Mouse (Mus musculus): ENCODE results near the gene Ergic1.

Gene Ergic1

DNA sequence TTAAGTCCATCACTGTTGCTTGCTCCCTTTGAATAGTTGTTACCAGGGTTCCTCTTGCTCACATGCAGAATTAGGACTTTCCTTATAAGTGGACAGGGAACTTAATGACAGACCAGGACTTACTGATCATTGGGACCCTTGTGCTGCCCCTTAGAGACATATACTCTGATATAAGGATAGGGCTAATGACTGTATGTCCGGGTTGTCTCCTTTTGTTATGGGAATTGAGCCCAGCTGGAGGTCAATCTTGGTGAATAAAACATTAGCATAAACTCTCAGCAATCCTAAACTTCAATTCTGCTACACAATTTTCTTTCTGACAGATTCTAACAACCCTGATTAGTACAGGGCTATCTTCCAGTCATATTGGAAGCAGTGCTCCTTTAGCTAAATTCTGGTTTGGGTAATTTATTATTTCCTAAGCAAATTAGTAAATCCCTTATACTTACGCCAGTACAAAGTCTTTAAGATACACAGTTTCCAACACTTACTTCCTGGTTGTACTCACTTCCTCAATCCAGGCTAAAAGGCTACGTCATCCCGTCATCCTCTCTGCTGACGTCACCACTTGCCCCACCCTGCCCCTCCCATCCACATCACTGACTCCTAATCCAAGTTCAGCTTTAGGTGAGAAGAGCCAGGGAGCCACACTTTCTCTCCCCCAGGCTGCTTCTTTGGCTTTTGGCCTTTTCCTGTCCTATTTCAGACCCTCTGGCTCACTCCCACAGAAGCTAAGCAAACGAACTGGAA is 23.4 kb upstream of the Ergic1 start:
- peak; percentile 50 for DNase-seq (ENCODE audit: low spot score)

DNA sequence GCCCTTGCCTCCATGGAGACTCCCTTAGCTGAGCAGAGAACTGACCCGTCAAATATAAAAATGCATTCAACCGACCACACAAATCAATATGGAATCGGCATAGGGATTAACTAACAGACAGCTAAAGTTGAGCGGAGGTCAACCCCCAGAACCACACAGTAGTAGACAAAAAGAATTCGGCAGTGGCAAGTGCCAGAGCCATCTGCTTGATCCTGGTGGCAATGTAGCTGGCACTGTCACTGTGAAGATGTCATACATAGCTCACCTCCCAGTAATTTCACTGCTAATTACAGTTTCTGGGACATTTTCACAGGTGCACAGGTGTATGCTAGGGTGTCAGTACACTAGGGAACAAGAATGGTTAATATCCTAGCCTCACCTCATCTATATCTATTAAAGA is 21.2 kb upstream of the Ergic1 start:
- DNase-seq (ENCODE audit: low spot score) = no peak

DNA sequence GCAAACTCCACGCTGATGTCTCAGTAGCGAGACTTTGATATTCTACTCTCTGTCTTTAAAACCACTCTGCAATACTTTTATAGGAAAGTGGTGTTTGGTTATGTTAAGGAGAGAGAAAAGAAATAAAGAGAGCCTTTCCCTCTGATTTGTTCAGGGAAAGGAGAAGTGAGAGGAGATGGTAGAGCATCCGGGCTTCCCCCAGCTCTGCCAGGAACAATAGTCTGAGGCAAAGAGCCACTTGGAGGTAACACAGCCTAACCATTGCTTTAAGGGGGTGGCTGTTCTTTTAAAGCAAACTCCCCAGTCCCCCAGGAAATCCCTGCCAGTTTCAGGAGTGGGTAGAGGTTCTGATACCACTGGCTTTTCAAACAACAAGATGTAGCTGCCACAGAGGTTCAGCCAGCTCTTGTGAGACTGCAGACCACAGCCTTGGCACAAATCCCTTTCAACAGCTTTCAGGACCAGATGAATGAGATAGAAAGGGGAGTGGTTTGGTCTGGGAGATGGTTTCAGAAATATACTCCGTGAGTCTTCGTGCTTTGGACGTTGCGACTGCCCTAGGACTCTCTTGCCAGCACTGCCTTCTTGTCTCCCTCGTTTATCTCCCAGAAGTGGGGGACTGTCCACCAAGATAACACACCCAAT is 16.8 kb upstream of the Ergic1 start:
- no peak for DNase-seq (ENCODE audit: low spot score)

DNA sequence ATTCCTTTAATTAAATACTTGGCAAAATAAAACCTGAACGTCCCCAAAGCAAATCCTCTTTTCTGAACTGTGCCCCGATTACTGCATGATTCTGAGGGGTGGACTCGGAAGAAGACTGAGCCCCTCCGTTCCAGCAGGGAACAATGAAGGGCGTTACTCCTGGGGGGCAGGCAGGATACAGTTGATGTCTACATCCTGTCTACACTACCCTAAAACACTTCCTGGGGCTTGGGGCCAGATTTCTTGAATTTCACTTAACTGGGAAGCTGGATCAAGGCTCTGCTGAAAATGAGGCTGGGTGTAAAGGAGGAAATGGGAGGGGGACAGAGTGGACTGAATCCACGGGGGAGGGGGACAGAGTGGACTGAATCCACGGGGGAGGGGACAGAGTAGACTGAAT is 13.5 kb upstream of the Ergic1 start:
- DNase-seq (ENCODE audit: low spot score) = peak; percentile 10

DNA sequence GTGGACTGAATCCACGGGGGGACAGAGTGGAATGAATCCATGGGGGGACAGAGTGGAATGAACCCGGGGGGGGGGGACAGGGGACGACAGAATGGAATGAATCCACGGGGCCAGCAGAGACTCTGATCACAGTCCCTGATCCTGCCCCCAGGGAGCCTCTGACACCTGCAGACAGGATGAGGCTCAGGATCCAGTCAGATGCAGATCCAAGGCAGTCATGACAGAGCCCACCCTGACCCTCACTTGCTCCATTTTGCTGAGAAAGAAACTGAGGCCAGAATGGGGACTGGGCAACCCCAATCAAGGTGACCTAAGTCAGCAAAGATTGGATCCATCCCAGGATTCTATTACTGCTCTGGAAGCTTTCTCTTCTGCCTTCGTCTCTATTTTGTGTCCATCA is 12.7 kb upstream of the Ergic1 start:
- DNase-seq (ENCODE audit: low spot score) = peak; percentile 26

DNA sequence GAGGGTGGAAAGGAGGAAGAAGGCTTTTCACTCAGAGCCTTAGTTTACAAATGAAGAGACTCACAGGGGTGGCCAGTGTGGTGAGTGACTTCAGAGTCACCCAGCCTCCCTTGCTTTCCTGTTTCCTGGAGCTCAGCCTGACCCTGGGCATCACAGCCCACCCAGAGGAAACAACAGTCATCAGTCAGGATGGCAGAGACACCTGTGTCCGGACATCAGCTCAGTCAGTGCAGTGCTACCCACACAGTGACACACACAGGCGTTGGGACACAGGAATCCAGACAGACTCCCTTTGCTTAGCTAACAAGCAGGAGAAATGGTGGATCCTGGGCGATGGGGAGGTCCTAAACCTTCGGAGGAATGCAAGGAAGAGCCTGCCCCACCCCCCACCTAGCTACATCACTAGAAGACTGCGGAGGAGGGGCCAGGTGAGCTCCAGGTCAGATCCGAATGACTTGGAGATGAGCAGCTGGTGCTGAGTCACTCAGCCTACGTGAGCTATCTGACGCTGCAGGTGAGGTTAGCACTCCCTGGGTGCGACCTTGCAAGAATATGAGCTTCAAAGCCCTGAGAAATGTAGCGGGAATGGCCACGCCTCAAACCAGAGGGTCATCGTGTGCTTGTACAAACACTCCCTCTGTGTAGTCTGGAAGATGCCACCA is 12.0 kb upstream of the Ergic1 start:
- DNase-seq (ENCODE audit: low spot score) = peak; percentile 13

DNA sequence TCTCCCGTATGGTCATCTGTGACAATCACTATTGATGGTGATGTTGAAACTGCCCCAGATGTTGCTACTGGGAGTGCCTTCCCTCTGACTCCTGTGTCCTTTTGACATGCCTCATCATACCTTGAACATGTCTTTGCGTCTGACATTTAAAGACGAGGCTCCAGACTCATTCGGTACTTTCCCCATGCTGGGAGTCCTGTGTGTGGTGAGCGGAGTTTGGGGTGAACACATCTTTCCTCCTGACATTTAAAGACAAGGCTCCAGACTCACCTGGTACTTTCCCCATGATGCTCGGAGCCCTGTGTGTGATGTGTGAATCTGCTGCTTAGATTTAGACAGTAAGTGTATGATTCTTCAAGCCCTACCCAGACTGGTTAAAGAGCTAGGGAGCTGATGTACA is 10.2 kb upstream of the Ergic1 start:
- no peak for DNase-seq (ENCODE audit: low spot score)

DNA sequence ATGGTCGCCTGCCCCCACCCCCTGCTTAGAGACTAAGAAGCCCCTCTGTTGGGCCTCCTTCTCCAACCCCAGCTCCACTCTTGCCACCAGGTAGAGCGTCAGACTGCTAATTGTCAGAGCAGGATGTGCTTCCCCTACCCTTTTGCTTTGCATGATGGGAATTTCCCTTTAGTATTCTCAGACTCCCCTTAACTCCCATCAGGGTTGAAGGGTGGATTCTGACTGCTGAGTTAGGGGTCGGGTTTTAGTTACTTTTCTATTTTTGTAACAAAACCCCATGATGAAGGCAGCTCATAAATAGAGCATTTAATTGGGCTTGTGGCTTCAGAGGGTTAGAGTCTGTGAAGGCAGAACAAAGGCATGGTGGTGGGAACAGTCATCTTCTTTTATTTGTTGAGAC is 8.3 kb upstream of the Ergic1 start:
- DNase-seq (ENCODE audit: low spot score) = no peak

DNA sequence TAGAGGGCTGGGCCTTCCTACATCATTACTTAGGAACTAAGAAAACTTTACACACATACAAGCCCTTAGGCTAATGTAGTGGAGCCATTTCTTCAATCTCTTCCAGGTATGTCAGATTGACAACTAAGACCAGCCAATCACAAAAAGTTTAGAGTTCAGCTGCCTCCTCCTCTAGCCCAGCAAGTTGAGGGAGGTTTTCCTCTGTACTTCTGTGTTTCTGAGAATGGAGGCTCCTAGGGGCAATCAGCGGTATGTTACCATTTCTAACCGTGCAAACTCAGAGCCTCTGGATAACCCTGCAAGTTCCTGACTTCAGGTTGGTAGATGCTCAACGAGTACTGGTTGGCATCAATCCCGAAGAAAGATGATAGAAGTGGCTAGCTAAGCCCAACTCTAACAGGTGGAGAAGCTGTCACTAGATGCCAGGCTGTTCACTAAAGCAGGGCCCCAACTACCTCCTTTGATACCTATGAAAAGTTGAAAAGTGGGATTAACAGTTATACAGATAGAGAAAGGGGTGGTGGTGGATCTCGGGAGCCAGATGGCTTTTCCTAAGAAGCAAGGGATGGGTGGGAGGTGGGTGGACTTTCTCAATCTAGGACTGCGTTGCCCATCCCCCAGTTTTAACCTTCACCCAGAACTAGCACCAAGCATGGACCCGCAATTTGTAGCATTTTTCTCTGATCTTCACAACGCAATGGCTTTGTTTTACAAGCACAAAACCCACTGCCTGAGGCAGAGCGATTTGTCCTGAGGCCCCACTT is 581 bp upstream of the Ergic1 start:
- DNase-seq (ENCODE audit: low spot score) = peak; percentile 25

DNA sequence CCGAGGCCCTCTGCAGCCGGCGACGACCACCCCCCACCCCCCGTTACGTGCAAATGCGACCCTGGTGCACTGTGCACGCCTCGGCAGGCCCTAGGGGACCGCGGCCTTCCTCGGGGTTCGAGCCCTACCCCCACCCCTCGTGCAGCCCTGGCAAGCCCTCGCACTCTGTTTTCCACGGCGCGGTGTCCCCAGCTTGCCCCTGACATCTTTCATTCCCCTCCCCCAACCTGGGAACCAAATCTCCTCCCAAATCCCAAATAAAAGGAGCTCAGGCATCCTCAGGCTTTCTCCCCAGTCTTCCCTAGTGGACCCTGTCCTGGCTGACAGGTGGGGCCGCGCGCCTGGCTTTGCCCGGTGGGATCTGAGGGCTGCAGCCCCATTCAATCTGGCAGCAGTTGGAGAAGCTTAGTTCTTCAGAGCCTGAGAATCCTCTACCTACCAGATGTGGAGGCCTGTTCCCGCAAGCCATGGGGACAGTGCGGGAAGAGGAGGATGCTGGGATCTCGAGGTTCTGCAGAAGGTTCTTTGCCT is 427 bp downstream of the Ergic1 start, which contains the start of gene Dusp1:
Gene Dusp1, minus strand, starts transcription at position 478 of the 531 bp plus-strand sequence.
- peak; percentile 29 for DNase-seq (ENCODE audit: low spot score)

DNA sequence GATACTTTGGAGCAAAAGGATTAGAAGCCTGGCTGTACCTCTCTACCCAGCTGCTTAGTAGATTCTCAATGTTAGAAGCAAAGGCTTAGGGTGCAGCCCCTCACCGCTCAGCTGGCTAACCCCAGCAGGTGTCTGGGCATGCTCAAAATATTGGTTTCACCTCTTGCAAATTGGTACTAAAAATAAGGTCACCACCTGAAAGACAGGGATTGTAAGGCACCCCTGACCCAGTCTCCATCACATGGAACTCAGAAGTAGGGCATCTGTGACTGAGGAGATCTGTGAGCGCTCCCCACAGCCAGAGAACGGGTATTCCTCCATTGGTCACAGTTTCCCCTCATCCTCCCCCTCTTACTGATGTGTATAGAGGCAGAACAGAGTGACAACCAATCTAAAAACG is 1.0 kb downstream of the Ergic1 start:
- DNase-seq (ENCODE audit: low spot score) = no peak

DNA sequence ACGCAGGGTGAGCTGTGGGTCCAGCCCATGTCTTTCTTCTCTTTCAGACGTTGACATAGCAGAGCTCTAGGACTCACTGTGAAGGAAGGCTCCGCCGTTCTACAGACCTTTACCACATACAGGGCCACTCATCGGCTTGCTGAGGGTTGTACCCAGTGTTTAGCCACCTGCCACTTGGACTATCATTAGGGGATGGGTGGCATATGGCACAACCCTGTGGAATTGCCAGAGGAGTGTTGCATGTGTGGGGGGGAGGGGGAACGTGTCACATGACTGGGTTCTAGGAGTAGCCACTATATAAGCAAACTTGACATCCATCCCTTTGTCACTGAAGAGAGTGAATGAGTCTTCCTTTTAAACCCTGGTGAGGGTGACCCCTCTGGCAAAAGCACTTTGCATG is 2.2 kb downstream of the Ergic1 start:
- DNase-seq (ENCODE audit: low spot score) = no peak

DNA sequence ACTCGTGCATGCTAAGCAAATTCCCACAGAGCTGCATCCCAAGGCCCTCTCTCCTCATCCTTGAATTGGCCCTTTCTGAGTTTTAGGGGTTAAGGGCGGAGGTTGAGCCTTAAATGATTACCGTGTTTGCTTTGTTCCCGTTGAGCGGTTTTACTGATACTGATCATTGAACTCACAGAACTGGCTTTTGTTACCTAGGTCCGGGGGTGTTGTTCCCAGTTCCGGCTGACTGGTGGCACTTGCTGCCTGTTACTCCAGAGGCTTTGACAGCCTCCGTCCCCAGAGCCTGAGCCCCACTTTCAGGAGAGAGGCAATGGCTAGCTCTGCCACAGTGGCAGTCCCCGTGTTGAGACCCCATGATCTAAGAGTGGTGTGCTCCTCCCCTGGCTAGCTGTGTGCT is 3.1 kb downstream of the Ergic1 start:
- no peak for DNase-seq (ENCODE audit: low spot score)

DNA sequence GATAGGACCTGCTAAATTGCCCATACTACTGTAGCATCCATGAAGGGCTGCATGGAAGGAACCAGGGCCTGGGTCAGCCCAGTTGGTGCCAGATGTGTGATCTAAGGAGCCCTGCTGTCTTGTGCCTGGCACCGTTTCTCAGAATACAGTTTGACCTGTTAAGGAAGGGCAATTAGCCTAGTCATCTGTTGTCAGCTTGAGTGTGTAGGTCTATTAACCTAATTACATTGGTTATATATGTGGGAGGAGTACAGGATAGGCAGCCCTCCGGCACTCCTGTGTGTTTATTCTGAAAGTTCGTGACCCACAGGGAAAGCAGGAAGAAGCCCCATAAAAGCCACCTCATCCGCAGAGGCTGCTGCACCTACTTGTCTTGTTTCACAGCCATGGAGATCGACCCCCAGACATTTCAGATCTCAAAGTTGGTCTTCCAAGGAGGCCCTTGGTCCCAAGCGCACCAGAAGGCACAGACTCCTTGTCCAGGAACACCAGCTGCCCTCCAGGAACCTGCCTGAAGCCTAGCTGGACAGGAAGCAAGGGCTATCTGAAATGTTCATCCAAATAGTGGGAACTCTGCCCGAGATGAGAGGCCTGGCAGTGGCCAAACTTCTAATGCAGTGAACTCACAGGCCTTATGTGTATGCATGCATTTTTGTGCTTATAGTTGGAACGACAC is 6.0 kb downstream of the Ergic1 start:
- DNase-seq (ENCODE audit: low spot score) = no peak

DNA sequence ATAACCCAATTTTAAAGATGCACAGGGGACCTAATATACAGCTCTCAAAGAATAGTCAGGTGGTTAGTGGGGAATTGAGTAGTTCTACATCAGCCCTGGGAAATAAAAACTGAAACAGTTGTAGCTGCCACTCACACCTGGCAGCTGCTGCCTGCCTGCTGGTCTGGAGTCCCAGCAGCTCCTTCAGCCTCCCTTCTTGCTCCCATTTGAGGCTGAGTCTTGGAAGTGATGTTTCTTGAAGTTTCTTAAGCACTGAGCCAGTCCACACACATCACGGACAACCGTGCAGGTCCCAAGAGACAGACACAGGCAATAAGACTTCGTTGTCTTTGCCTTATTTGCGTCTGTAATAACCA is 6.5 kb downstream of the Ergic1 start:
- DNase-seq (ENCODE audit: low spot score) = no peak

DNA sequence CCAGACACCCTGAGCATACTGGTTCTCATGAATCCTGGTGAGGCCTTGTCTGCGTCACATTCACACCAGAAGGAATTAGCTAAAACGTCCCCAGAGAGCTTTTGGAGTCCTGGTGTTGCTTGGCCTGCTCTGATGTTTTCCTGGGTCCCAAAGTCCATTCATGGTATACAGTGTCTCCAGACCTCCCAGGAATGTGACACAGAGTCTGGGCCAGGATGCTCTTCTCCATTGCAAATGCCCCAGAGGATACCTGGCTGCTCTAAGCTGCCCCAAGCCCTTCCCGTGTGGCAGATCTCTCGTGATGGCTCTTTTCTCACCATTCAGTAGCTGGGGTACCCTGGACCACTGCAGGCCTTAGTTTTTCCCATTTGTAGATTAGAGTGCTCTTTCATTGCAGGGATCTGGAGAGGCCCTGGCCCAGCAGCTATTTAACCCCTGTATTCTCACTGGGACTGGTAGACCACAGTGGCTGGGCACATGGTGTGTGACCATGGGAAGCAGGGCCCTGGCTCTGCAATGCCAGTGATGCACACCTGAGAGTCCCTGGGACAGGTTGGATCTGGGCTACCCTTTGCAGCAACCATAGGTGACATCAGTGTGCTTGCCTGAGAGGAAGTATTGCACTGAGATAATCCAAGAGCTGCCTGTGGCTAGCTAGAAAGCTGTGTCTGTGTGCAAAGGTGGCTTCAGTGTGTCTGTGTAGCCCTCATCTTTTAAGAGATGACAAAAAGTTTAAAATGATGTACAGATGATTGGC is 8.5 kb downstream of the Ergic1 start:
- no peak for DNase-seq (ENCODE audit: low spot score)

DNA sequence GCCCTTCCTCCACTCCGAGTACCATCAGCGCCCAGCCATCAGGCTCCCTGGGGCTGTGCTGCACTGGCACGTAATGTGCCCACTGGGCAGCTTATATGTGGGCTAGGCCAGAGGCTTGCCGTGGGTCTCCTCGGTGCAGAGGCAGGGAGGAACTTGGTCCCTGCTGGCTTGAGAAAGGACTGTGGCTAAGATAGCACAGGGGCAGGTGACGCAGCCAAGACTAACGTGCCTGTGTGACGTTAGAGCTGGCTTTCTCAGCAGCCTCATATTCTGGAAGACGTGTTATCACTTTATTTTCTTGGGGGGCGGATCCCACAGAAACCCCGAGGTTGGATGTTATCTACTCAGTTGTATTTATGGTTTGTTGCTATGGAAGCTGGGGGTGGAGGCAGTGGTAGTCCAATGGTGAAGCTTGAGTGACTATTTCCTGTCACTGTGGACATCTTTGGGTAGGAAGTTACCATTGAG is 9.4 kb downstream of the Ergic1 start:
- DNase-seq (ENCODE audit: low spot score) = no peak

DNA sequence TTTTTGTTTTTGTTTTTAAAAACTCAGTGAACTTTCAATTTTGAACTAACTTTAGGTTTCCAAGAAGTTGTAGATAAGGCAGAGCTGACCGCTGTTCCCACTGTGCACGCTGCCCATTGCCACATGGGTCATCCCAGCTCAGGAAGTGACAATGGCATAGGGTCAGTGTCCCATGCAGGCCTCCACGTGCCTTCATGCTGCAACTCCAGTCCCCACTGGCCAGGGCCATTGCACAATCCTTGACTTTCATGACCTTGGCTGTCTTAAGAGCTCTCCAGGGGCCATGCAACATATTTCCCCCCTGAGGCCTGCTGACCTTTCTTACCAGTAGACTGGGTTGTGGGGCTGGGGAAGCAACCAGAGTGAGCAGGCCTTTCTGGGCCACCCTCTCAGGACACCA is 10.1 kb downstream of the Ergic1 start:
- no peak for DNase-seq (ENCODE audit: low spot score)

DNA sequence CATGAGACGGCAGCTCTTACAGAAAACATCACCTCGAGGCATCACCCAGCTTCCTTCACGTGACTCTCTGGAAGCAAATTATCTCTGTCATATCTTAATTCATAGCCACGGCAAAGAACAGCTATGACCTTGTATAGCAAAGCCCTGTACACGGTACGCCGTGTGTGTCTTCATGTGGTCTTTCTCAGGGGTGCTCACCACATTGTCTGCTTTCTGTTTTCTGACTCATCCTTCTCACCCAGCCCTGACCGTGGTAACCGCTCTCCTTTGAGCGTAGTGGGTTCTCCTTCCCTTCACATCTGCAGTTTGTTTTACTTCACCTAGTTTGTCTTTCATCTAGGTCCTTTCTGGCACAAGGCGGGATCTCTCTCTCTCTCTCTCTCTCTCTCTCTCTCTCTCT is 11.0 kb downstream of the Ergic1 start:
- no peak for DNase-seq (ENCODE audit: low spot score)

DNA sequence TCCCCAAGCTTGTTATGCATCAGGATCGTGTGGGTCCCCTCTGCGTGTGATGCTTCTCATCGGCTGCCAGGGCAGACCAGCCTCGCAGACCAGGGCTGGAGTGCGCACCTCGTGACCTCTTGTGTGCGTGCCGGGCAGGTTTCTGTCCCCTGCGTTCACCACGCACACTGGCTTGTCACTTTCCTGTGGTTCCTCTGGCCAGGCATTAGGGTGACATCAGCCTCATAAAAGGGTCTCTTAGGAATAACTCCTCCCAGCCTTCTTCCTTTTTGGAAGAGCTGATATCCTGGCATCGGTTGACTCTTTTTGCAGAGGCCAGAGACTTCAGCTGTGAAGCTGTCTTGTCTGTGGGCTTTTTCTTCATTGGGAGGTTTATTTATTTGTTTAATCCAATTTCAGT is 12.8 kb downstream of the Ergic1 start:
- DNase-seq (ENCODE audit: low spot score) = no peak

DNA sequence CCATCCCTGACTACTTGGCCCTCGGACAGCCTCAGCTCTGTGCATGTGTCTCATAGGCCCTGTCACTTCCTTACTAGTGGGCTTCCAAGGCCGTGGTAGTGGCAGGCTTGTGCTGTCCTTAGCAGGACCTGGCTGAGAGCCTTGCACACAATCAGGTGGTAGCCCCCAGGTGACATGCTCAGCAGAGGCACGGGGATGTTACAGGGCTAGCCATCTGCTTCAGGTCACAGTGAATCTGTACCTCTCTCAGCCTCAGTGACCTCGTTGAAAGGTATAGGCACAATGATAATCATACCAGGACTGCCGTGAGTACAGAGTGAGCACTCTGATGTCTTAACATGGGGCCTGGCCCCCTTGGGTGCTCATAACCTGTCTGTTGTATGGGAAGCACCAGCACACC is 13.4 kb downstream of the Ergic1 start:
- no peak for DNase-seq (ENCODE audit: low spot score)
